Comparison of ENCODE assay signal across 10 mouse cellular contexts in the genomic region with DNA sequence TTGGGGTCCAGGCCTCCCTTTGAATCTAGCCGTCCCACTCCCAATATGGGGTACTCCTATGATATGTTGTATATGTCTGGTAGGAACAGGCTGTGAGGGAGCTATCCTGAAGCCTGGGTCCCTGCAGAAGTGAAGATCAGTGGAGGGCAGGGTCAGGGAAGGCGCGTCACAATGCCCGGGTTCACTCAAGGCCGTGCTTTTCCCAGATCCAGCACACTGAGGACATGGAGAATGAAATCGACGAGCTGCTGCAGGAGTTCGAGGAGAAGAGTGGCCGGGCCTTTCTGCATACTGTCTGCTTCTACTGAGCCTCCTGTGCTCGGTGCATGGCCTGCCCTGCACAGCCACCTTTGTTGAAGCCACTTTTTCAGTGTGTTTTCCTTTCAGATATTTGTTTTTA. TPM values are rescaled to one million over a fixed set of nuclear protein-coding genes. Genes with fewer than 3 reads are reported as not detected.
DNase-seq lines count a peak whose midpoint lies in the region; ATAC-seq and TF ChIP-seq lines count a peak whose summit lies in the region.
"Had no signal": no experiment of that assay in that cellular context is flagged by ENCODE, and none has a peak within 500 bp of the region (broad histone marks: within the 10 kb centered on the region; RNA-seq: fewer than 3 reads in every experiment).

No protein-coding gene starts in this region.

- TF ChIP-seq EP300 in liver, postnatal 0 days (IDR thresholded peaks at IDR 0.05; ENCODE audit: low read depth): no peak

- no peak for ATAC-seq in embryonic facial prominence, embryonic 12.5 days (ENCODE audit: insufficient number of reproducible peaks, insufficient read depth, low FRiP score, low TSS enrichment)
- no peak for ATAC-seq in liver, embryonic 11.5 days (replicated peaks; ENCODE audit: low FRiP score)
- ATAC-seq in liver, postnatal 0 days: no peak

- H3K27ac ChIP-seq in embryonic facial prominence, embryonic 12.5 days: no peak overlapping the region
- no peak overlapping the region for H3K27ac ChIP-seq in embryonic facial prominence, embryonic 10.5 days (replicated peaks)
- no peak overlapping the region for H3K27ac ChIP-seq in liver, embryonic 11.5 days (ENCODE audit: low read depth, low read length)
- peak overlapping the region; percentile 55 for H3K27ac ChIP-seq in liver, postnatal 0 days (ENCODE audit: low read depth)

- H3K27me3 ChIP-seq in embryonic facial prominence, embryonic 12.5 days: no peaks in the 10 kb centered on the region
- no peaks in the 10 kb centered on the region for H3K27me3 ChIP-seq in embryonic facial prominence, embryonic 10.5 days (replicated peaks; ENCODE audit: low read depth, poor library complexity, severe bottlenecking)
- H3K27me3 ChIP-seq in liver, embryonic 11.5 days (replicated peaks; ENCODE audit: control insufficient read depth, insufficient read depth, low read length): no peaks in the 10 kb centered on the region
- no peaks in the 10 kb centered on the region for H3K27me3 ChIP-seq in liver, postnatal 0 days (ENCODE audit: insufficient read depth, low read length)
- H3K27me3 ChIP-seq: heart, embryonic 12.5 days had no signal

- H3K9ac ChIP-seq in embryonic facial prominence, embryonic 12.5 days: no peak overlapping the region
- H3K9ac ChIP-seq in liver, embryonic 11.5 days (ENCODE audit: low read depth, low read length): no peak overlapping the region
- no peak overlapping the region for H3K9ac ChIP-seq in liver, postnatal 0 days (replicated peaks)

- no peak for TF ChIP-seq CTCF in liver, postnatal 0 days (IDR thresholded peaks at IDR 0.05; ENCODE audit: low read depth)

- H3K4me1 ChIP-seq in embryonic facial prominence, embryonic 12.5 days: peaks cover 25% of the 10 kb centered on the region
- peaks cover 39% of the 10 kb centered on the region for H3K4me1 ChIP-seq in embryonic facial prominence, embryonic 10.5 days
- peaks cover 16% of the 10 kb centered on the region for H3K4me1 ChIP-seq in liver, embryonic 11.5 days (replicated peaks; ENCODE audit: control insufficient read depth, insufficient read depth, low read length)
- H3K4me1 ChIP-seq in liver, postnatal 0 days (ENCODE audit: insufficient read depth): peaks cover 11% of the 10 kb centered on the region

- DNase-seq in embryonic facial prominence, embryonic 10.5 days (ENCODE audit: low spot score): no peak
- DNase-seq in liver, embryonic 11.5 days (ENCODE audit: low spot score): no peak
- DNase-seq in liver: no peak
- peak; percentile 20 for DNase-seq in adrenal gland, postnatal 25 days
- DNase-seq in liver, postnatal 0 days: no peak
- no peak for DNase-seq in thymus, postnatal 0 days (ENCODE audit: low spot score)
- DNase-seq in right cerebral cortex, postnatal 25 days: no peak
- DNase-seq: lung, postnatal 14 days had no signal

- H3K4me3 ChIP-seq in embryonic facial prominence, embryonic 12.5 days: peak overlapping the region; percentile 73; the same call in 1 of the 2 replicates
- H3K4me3 ChIP-seq in embryonic facial prominence, embryonic 10.5 days: no peak overlapping the region
- H3K4me3 ChIP-seq in liver, embryonic 11.5 days (ENCODE audit: low read depth, low read length): no peak overlapping the region
- no peak overlapping the region for H3K4me3 ChIP-seq in liver, postnatal 0 days (ENCODE audit: low read depth, low read length)

- H3K4me2 ChIP-seq in embryonic facial prominence, embryonic 12.5 days (replicated peaks): no peak overlapping the region
- H3K4me2 ChIP-seq in liver, embryonic 11.5 days: peak overlapping the region; percentile 97
- H3K4me2 ChIP-seq in liver, postnatal 0 days (ENCODE audit: low read depth, low read length): no peak overlapping the region

- H3K9me3 ChIP-seq in embryonic facial prominence, embryonic 12.5 days: no peaks in the 10 kb centered on the region
- H3K9me3 ChIP-seq in embryonic facial prominence, embryonic 10.5 days: no peaks in the 10 kb centered on the region
- H3K9me3 ChIP-seq in liver, embryonic 11.5 days (ENCODE audit: control insufficient read depth, low read length): no peaks in the 10 kb centered on the region
- H3K9me3 ChIP-seq in liver, postnatal 0 days (ENCODE audit: low read length): no peaks in the 10 kb centered on the region
- H3K9me3 ChIP-seq: heart, embryonic 12.5 days had no signal

- WGBS in embryonic facial prominence, embryonic 12.5 days: 89% methylated on average over 10 of the region's 10 CpGs
- WGBS in embryonic facial prominence, embryonic 10.5 days: 88% methylated on average over 10 of the region's 10 CpGs
- WGBS in liver, embryonic 11.5 days: 90% methylated on average over 10 of the region's 10 CpGs
- 73% methylated on average over 10 of the region's 10 CpGs for WGBS in liver, postnatal 0 days (ENCODE audit: insufficient replicate concordance)

- H3K36me3 ChIP-seq in embryonic facial prominence, embryonic 12.5 days: peaks cover 40% of the 10 kb centered on the region
- peaks cover 57% of the 10 kb centered on the region for H3K36me3 ChIP-seq in embryonic facial prominence, embryonic 10.5 days (replicated peaks)
- peaks cover 9% of the 10 kb centered on the region for H3K36me3 ChIP-seq in liver, embryonic 11.5 days (ENCODE audit: control insufficient read depth, insufficient read depth, low read length)
- peaks cover 4% of the 10 kb centered on the region for H3K36me3 ChIP-seq in liver, postnatal 0 days (replicated peaks; ENCODE audit: insufficient read depth, low read length)

RNA-seq across cellular contexts. Expression of a gene that starts 1.3 kb away (rescaled TPM):
- 2.2 and 2.5 TPM in 2 replicates for polyA plus RNA-seq in embryonic facial prominence, embryonic 12.5 days (2016; fragmentation: Nextera tagmentation; extraction: Ambion mirVana)
- 0.53 and 0.79 TPM in 2 replicates for polyA plus RNA-seq in embryonic facial prominence, embryonic 10.5 days (2016; fragmentation: Nextera tagmentation; extraction: Ambion mirVana)
- 0.69 and 0.70 TPM in 2 replicates for polyA plus RNA-seq in liver, embryonic 11.5 days (2014; fragmentation: Nextera tagmentation; extraction: Ambion mirVana)
- 0.86 and 1.6 TPM in 2 replicates for total RNA-seq in adrenal gland, postnatal 25 days (2021)
- polyA plus RNA-seq in liver, postnatal 0 days (2015; fragmentation: Nextera tagmentation; extraction: Ambion mirVana): 0.02 and 0.06 TPM in 2 replicates
- 1.1 and 1.4 TPM in 2 replicates for polyA plus RNA-seq in thymus, postnatal 0 days (2015; fragmentation: Nextera tagmentation; extraction: Ambion mirVana)

RNA-seq across cellular contexts. Expression of a gene that starts 27.6 kb away (rescaled TPM):
- polyA plus RNA-seq in embryonic facial prominence, embryonic 12.5 days (2016; fragmentation: Nextera tagmentation; extraction: Ambion mirVana): 103 and 106 TPM in 2 replicates
- 132 and 137 TPM in 2 replicates for polyA plus RNA-seq in embryonic facial prominence, embryonic 10.5 days (2016; fragmentation: Nextera tagmentation; extraction: Ambion mirVana)
- 156 and 161 TPM in 2 replicates for polyA plus RNA-seq in liver, embryonic 11.5 days (2014; fragmentation: Nextera tagmentation; extraction: Ambion mirVana)
- total RNA-seq in adrenal gland, postnatal 25 days (2021): 91.0 and 98.7 TPM in 2 replicates
- 44.7 and 45.0 TPM in 2 replicates for polyA plus RNA-seq in liver, postnatal 0 days (2015; fragmentation: Nextera tagmentation; extraction: Ambion mirVana)
- 61.6 and 63.9 TPM in 2 replicates for polyA plus RNA-seq in thymus, postnatal 0 days (2015; fragmentation: Nextera tagmentation; extraction: Ambion mirVana)

RNA-seq across cellular contexts. Expression of a gene that starts 28.7 kb away (rescaled TPM):
- 135 and 136 TPM in 2 replicates for polyA plus RNA-seq in embryonic facial prominence, embryonic 12.5 days (2016; fragmentation: Nextera tagmentation; extraction: Ambion mirVana)
- polyA plus RNA-seq in embryonic facial prominence, embryonic 10.5 days (2016; fragmentation: Nextera tagmentation; extraction: Ambion mirVana): 158 and 167 TPM in 2 replicates
- 122 and 125 TPM in 2 replicates for polyA plus RNA-seq in liver, embryonic 11.5 days (2014; fragmentation: Nextera tagmentation; extraction: Ambion mirVana)
- 100 and 123 TPM in 2 replicates for total RNA-seq in adrenal gland, postnatal 25 days (2021)
- polyA plus RNA-seq in liver, postnatal 0 days (2015; fragmentation: Nextera tagmentation; extraction: Ambion mirVana): 66.6 and 66.9 TPM in 2 replicates
- polyA plus RNA-seq in thymus, postnatal 0 days (2015; fragmentation: Nextera tagmentation; extraction: Ambion mirVana): 194 and 202 TPM in 2 replicates

RNA-seq across cellular contexts. Expression of a gene that starts 39.1 kb away (rescaled TPM):
- polyA plus RNA-seq in embryonic facial prominence, embryonic 12.5 days (2016; fragmentation: Nextera tagmentation; extraction: Ambion mirVana): 12.2 and 15.2 TPM in 2 replicates
- 1.5 and 1.8 TPM in 2 replicates for polyA plus RNA-seq in embryonic facial prominence, embryonic 10.5 days (2016; fragmentation: Nextera tagmentation; extraction: Ambion mirVana)
- polyA plus RNA-seq in liver, embryonic 11.5 days (2014; fragmentation: Nextera tagmentation; extraction: Ambion mirVana): 0.86 and 1.4 TPM in 2 replicates
- 50.8 and 67.4 TPM in 2 replicates for total RNA-seq in adrenal gland, postnatal 25 days (2021)
- polyA plus RNA-seq in liver, postnatal 0 days (2015; fragmentation: Nextera tagmentation; extraction: Ambion mirVana): 0.27 and 0.41 TPM in 2 replicates
- 4.4 and 5.2 TPM in 2 replicates for polyA plus RNA-seq in thymus, postnatal 0 days (2015; fragmentation: Nextera tagmentation; extraction: Ambion mirVana)

RNA-seq across cellular contexts. Expression of a gene that starts 41.2 kb away (rescaled TPM):
- polyA plus RNA-seq in embryonic facial prominence, embryonic 12.5 days (2016; fragmentation: Nextera tagmentation; extraction: Ambion mirVana): 9.2 and 9.5 TPM in 2 replicates
- polyA plus RNA-seq in embryonic facial prominence, embryonic 10.5 days (2016; fragmentation: Nextera tagmentation; extraction: Ambion mirVana): 8.6 and 9.3 TPM in 2 replicates
- 1.2 and 1.3 TPM in 2 replicates for polyA plus RNA-seq in liver, embryonic 11.5 days (2014; fragmentation: Nextera tagmentation; extraction: Ambion mirVana)
- total RNA-seq in adrenal gland, postnatal 25 days (2021): 2.6 and 3.7 TPM in 2 replicates
- polyA plus RNA-seq in liver, postnatal 0 days (2015; fragmentation: Nextera tagmentation; extraction: Ambion mirVana): 0.25 and 0.28 TPM in 2 replicates
- 8.6 and 9.0 TPM in 2 replicates for polyA plus RNA-seq in thymus, postnatal 0 days (2015; fragmentation: Nextera tagmentation; extraction: Ambion mirVana)
